Mouse (Mus musculus) adipocyte (in vitro differentiated cells): ENCODE results near the gene Pank2.

Experiments used
- DNase-seq: peaks from one replicate; pipeline ENCODE4 v3.0.0-alpha.2; 2016; ENCODE audit warnings: low spot score

The Pank2 gene

GRCm38 (mm10) chr2:131323675-131324074, 61.4 kb downstream of the Pank2 start:
- no peak for DNase-seq

- peak; percentile 48 for DNase-seq
These were observed 63.7 kb downstream of the Pank2 start for GRCm38 (mm10) chr2:131326044-131326443.

GRCm38 (mm10) chr2:131328981-131329380, 66.7 kb downstream of the Pank2 start:
- DNase-seq, result no peak

GRCm38 (mm10) chr2:131330548-131330947, 68.3 kb downstream of the Pank2 start:
- no peak for DNase-seq

GRCm38 (mm10) chr2:131337602-131338001, 75.3 kb downstream of the Pank2 start:
- DNase-seq, result no peak

- DNase-seq, result peak; percentile 51
These were observed 82.2 kb downstream of the Pank2 start for GRCm38 (mm10) chr2:131344449-131344848.

- DNase-seq, result no peak
These were observed 83.3 kb downstream of the Pank2 start for GRCm38 (mm10) chr2:131345556-131345955.
